Mouse (Mus musculus) heart, embryonic 14.5 days (tissue): Measurements from ENCODE around the gene Mcpt1. TPM values are rescaled to one million over a fixed set of nuclear protein-coding genes. Genes with fewer than 3 reads are reported as not detected.
"Not testable (repeated sequence)": the region's sequence is repeated elsewhere in the genome, so short reads cannot be mapped to it uniquely, and the experiment has no call there.

Source experiments
- ATAC-seq: fragments of 200-750 bp; cut with Nextera tagmentation; 2 replicates; pipeline ENCODE4 v1.8.0; 2017; ENCODE audit warnings: low read depth, moderate TSS enrichment; ENCODE audit not compliant: insufficient number of reproducible peaks, insufficient read depth, low FRiP score
- H3K27ac ChIP-seq, 2 experiments: fragments of 200-500 bp in 1 of 2; fragments of 300-500 bp in 1 of 2; sonication (generic) in 1 of 2; replicated peaks in 1 of 2; 2 replicates each; pipeline ENCODE4 v1.5.1; 2012 to 2014; ENCODE audit warnings: low read depth in 2 of 2, low read length in 2 of 2, control low read depth in 1 of 2, mild to moderate bottlenecking in 1 of 2, mixed read lengths in 1 of 2; ENCODE audit not compliant: control insufficient read depth in 1 of 2, insufficient read depth in 1 of 2
- H3K27me3 ChIP-seq: fragments of 300-500 bp; sonication (generic); 2 replicates; pipeline ENCODE4 v1.6.1; 2014; ENCODE audit warnings: mild to moderate bottlenecking, low read length, control low read depth; ENCODE audit not compliant: control insufficient read depth, insufficient read depth
- H3K36me3 ChIP-seq: fragments of 300-500 bp; sonication (generic); 2 replicates; pipeline ENCODE4 v1.6.1; 2014; ENCODE audit warnings: mild to moderate bottlenecking, control low read depth, low read length, mixed read lengths; ENCODE audit not compliant: control insufficient read depth, insufficient read depth
- H3K4me1 ChIP-seq, 2 experiments: fragments of 200-500 bp in 1 of 2; fragments of 300-500 bp in 1 of 2; sonication (generic) in 1 of 2; 2 replicates each; pipeline ENCODE4 v1.6.1; 2012 to 2014; ENCODE audit warnings: low read length in 2 of 2, control low read depth in 1 of 2, mixed read lengths in 1 of 2; ENCODE audit not compliant: control insufficient read depth in 2 of 2, insufficient read depth in 2 of 2
- H3K4me2 ChIP-seq: fragments of 300-500 bp; sonication (generic); 2 replicates; pipeline ENCODE4 v1.6.1; 2014; ENCODE audit warnings: mild to moderate bottlenecking, low read length
- H3K4me3 ChIP-seq, 2 experiments: fragments of 200-500 bp in 1 of 2; fragments of 300-500 bp in 1 of 2; sonication (generic) in 1 of 2; 2 replicates each; pipeline ENCODE4 v1.5.1; 2012 to 2014; ENCODE audit warnings: low read length in 2 of 2, mild to moderate bottlenecking in 2 of 2, control low read depth in 1 of 2, low read depth in 1 of 2, moderate library complexity in 1 of 2; ENCODE audit not compliant: control insufficient read depth in 1 of 2, insufficient read depth in 1 of 2
- H3K9ac ChIP-seq: fragments of 300-500 bp; sonication (generic); 2 replicates; pipeline ENCODE4 v1.6.1; 2014; ENCODE audit warnings: mild to moderate bottlenecking, low read length
- H3K9me3 ChIP-seq: fragments of 300-500 bp; sonication (generic); 2 replicates; pipeline ENCODE4 v1.6.1; 2016; ENCODE audit warnings: low read length, control low read depth; ENCODE audit not compliant: control insufficient read depth
- WGBS: fragments of 180-500 bp; shearing (Covaris S2); extraction: QIAGEN DNeasy Blood & Tissue Kit; methylation state at CpG from one replicate; pipeline ENCODE4 v1.1.7; 2014; 5-methylcytosine and 5-hydroxymethylcytosine counted together
- polyA plus RNA-seq: library from polyadenylated mRNA; unstranded; fragments of >200 nt; fragmentation: Nextera tagmentation; extraction: Ambion mirVana; gene quantifications from 2 replicates; pipeline ENCODE4 v1.2.1, GENCODE M21; 2014

The Mcpt1 gene
- not detected in 2 replicates for polyA plus RNA-seq

- not testable (repeated sequence) for H3K4me3 ChIP-seq, H3K4me1 ChIP-seq, H3K9me3 ChIP-seq, H3K4me2 ChIP-seq, H3K27ac ChIP-seq, H3K36me3 ChIP-seq, ATAC-seq, H3K9ac ChIP-seq, H3K27me3 ChIP-seq
- 63% methylated on average over 3 of the region's 3 CpGs for WGBS
These were observed at the start of gene Mcpt1 for GRCm38 (mm10) chr14:56017671-56018070. Gene Mcpt1 (plus strand): TSS chr14:56017971.

GRCm38 (mm10) chr14:55987464-55987863, 30.3 kb upstream of the Mcpt1 start:
- not testable (repeated sequence) for H3K4me2 ChIP-seq, H3K36me3 ChIP-seq, H3K27ac ChIP-seq, H3K9ac ChIP-seq, H3K4me3 ChIP-seq, H3K27me3 ChIP-seq, ATAC-seq, H3K9me3 ChIP-seq, H3K4me1 ChIP-seq
- WGBS = 67% methylated on average over 1 of the region's 3 CpGs

DNA sequence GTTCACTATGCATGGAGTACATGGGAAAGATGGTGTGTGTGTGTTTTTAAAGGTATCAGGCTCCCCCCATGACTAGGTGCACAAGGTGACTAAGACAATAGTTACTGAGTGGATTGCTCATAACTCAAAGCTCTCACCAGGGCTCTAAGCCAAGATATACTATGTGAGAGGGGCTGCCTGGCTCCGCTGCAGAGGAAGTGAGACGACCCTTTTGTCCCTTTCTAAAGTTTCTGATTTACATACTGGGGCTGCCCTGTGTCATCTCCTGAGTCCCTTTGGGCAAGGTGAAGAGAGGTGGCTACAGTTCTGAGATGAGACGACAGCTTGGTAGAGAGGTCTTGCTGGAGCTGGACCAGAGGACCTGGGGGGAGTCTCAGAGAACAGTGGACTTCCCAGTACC, 4.6 kb upstream of the Mcpt1 start:
- no peaks in the 10 kb centered on the region for H3K27me3 ChIP-seq
- H3K9ac ChIP-seq = no peak overlapping the region
- H3K36me3 ChIP-seq = no peaks in the 10 kb centered on the region
- no peaks in the 10 kb centered on the region; a peak in 1 of 4 replicates for H3K4me1 ChIP-seq
- no peak overlapping the region for H3K4me2 ChIP-seq
- no peaks in the 10 kb centered on the region for H3K9me3 ChIP-seq
- ATAC-seq = no peak
- H3K4me3 ChIP-seq = no peak overlapping the region
- H3K27ac ChIP-seq = no peak overlapping the region
- 53% methylated on average over 3 of the region's 3 CpGs for WGBS

DNA sequence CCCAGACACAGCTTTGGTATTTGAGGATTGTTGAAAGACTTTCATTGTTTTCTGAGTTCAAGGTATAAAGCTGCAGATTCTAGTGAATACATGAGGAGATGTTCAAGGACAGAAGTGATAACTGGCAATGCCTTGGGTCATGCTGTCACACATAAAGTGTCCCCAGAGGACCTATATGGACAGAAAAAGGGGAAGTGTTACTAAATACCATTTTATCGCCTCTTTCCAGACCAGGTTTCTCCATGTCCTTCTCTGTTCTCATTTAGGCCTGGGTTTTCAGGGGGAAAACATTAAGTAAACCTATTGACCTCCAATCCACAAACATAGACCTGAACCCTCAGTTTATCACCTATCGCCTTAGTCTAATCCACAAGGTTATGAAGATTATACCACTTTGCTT, 3.8 kb upstream of the Mcpt1 start:
- H3K9me3 ChIP-seq = no peaks in the 10 kb centered on the region
- no peaks in the 10 kb centered on the region; a peak in 1 of 4 replicates for H3K4me1 ChIP-seq
- H3K27me3 ChIP-seq = no peaks in the 10 kb centered on the region
- no peak overlapping the region for H3K4me3 ChIP-seq
- no peak for ATAC-seq
- no peak overlapping the region for H3K27ac ChIP-seq
- no peaks in the 10 kb centered on the region for H3K36me3 ChIP-seq
- H3K4me2 ChIP-seq = no peak overlapping the region
- WGBS = 83% methylated on average over 2 of the region's 2 CpGs
- no peak overlapping the region for H3K9ac ChIP-seq

DNA sequence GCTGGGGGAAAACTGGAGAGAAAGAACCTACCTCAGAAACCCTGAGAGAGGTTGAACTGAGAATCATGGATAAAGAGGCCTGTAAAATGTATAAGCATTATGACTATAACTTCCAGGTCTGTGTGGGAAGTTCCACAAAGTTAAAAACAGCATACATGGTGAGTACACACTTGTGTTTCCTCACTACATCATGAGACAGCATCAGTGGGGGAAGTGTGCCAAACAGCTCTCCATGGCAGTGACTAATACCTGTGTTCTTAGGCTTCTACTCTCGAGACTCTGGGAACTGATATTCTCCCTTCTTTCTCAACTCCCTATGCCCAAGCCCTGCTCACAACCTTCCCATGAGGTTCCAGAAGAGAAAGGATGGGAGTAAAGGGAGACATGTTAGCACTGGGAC, 1.7 kb downstream of the Mcpt1 start:
- H3K4me3 ChIP-seq = no peak overlapping the region
- H3K27me3 ChIP-seq = no peaks in the 10 kb centered on the region
- no peaks in the 10 kb centered on the region for H3K36me3 ChIP-seq
- no peaks in the 10 kb centered on the region for H3K9me3 ChIP-seq
- WGBS = 54% methylated on average over 1 of the region's 1 CpGs
- H3K27ac ChIP-seq = no peak overlapping the region
- ATAC-seq = no peak
- H3K4me1 ChIP-seq = no peaks in the 10 kb centered on the region
- H3K9ac ChIP-seq = no peak overlapping the region
- H3K4me2 ChIP-seq = no peak overlapping the region

DNA sequence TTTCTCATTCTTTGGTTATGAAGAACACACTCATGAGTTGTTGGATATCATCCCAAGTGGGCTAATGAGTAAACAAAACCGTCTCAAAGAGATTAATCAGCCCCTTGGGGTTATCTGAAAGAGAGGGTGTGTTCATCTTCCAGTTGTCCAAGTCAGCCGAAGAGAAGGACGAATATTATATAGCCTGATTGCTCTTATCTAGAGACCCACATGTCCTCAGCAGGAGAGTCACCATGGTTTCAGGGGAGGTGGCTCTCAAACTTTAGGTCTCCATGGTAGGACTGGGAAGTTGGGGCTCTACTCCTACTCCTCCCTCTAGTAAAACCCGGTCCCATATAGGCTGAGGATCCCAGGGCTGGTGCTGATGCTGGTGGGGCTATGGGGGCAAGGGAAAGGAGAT, 3.5 kb downstream of the Mcpt1 start:
- not testable (repeated sequence) for H3K36me3 ChIP-seq, H3K27ac ChIP-seq, H3K9ac ChIP-seq, H3K4me1 ChIP-seq, H3K4me3 ChIP-seq, H3K9me3 ChIP-seq, H3K27me3 ChIP-seq, H3K4me2 ChIP-seq, ATAC-seq
- WGBS = 58% methylated on average over 3 of the region's 4 CpGs

DNA sequence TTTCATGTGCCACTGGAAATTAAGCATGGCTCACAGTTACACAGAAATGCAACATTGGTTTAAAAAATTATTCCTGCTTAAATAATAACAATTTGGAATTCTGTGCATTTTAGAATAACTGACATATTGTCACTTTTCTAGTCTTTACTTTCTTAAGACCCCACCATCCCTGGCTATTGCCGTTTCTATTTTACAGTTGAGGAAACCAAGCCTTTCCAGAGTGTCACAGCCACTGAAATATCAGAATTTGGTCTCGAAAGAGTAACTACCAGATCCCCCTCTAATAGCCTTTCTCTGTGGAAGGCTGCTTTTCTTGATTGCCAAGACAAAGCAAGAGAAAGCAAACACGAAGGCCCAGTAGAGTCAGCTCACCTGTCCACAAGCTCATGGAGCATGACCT, 12.6 kb downstream of the Mcpt1 start, which contains the start of gene Mcpt9:
Gene Mcpt9 (minus strand): TSS at position 101 of the 400 bp plus-strand sequence.
- not testable (repeated sequence) for H3K27ac ChIP-seq, H3K9ac ChIP-seq, H3K4me2 ChIP-seq, H3K9me3 ChIP-seq, H3K4me3 ChIP-seq, H3K27me3 ChIP-seq, H3K36me3 ChIP-seq, H3K4me1 ChIP-seq, ATAC-seq
- WGBS = 72% methylated on average over 3 of the region's 3 CpGs

GRCm38 (mm10) chr14:56034433-56034832, 16.7 kb downstream of the Mcpt1 start:
- Histone ChIP-seq H3K36me3 (no peaks in the 10 kb centered on the region), H3K4me3 (no peak overlapping the region), H3K27ac (no peak overlapping the region), H3K9me3 (no peaks in the 10 kb centered on the region), H3K4me2 (no peak overlapping the region), H3K9ac (no peak overlapping the region), H3K27me3 (no peaks in the 10 kb centered on the region), H3K4me1 (no peaks in the 10 kb centered on the region)
- WGBS = 61% methylated on average over 2 of the region's 2 CpGs
- ATAC-seq = no peak
